Mouse (Mus musculus) midbrain, embryonic 10.5 days (tissue): ENCODE measurements at regions not wholly inside any gene's neighbourhood (a gene's known extent, or its start where the extent isn't known, plus 50 kb on each side); places are given as distances from the start of the nearest gene placed in this dataset.

Experiments used
- DNase-seq: peaks from one replicate; pipeline ENCODE4 v3.0.0-alpha.2; 2017; ENCODE audit warnings: low spot score
- H3K27ac ChIP-seq: fragments of 300-500 bp; sonication (generic); replicated peaks from 2 replicates; pipeline ENCODE4 v1.5.1; 2016; ENCODE audit warnings: mild to moderate bottlenecking
- H3K27me3 ChIP-seq: fragments of 300-500 bp; sonication (generic); 2 replicates; pipeline ENCODE4 v1.6.1; 2016; ENCODE audit warnings: low read depth, mild to moderate bottlenecking; ENCODE audit not compliant: poor library complexity, severe bottlenecking
- H3K36me3 ChIP-seq: fragments of 300-500 bp; sonication (generic); 2 replicates; pipeline ENCODE4 v1.6.1; 2016; ENCODE audit warnings: mild to moderate bottlenecking, moderate library complexity
- H3K4me1 ChIP-seq: fragments of 300-500 bp; sonication (generic); 2 replicates; pipeline ENCODE4 v1.6.1; 2016
- H3K4me3 ChIP-seq: fragments of 300-500 bp; sonication (generic); 2 replicates; pipeline ENCODE4 v1.5.1; 2016; ENCODE audit warnings: mild to moderate bottlenecking, moderate library complexity
- H3K9me3 ChIP-seq: fragments of 300-500 bp; sonication (generic); replicated peaks from 2 replicates; pipeline ENCODE4 v1.6.1; 2016; ENCODE audit warnings: mild to moderate bottlenecking
- WGBS: fragments of 180-500 bp; shearing (Covaris S2); methylation state at CpG from one replicate; pipeline ENCODE4 v1.1.7; 2016; 5-methylcytosine and 5-hydroxymethylcytosine counted together

DNA sequence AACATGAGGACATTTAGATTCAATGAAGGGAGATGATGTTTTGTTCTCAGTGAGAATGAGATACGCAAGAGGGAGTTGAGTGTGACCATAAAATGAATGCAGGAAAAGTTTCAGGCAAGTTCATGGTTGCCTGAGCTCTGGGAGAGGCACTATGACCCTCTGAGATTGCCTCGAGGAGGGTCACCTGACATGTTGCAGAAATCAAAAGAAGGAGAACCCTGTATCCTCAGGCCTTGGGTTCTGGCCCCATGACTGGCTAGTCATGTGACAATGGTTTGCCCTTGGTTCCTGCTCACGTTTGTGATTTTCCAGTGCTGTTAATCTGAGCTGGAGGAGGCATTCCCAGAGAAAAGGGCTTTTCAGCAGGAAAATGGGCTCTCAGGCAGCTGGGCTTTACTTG, 98.9 kb downstream of the Mab21l3 start:
- Histone ChIP-seq H3K4me1 (peaks cover 22% of the 10 kb centered on the region), H3K27me3 (no peaks in the 10 kb centered on the region), H3K27ac (no peak overlapping the region), H3K9me3 (no peaks in the 10 kb centered on the region; the same call in 1 of the 2 replicates), H3K4me3 (no peak overlapping the region), H3K36me3 (no peaks in the 10 kb centered on the region)
- DNase-seq, result no peak
- WGBS, result 63% methylated on average over 3 of the region's 3 CpGs

DNA sequence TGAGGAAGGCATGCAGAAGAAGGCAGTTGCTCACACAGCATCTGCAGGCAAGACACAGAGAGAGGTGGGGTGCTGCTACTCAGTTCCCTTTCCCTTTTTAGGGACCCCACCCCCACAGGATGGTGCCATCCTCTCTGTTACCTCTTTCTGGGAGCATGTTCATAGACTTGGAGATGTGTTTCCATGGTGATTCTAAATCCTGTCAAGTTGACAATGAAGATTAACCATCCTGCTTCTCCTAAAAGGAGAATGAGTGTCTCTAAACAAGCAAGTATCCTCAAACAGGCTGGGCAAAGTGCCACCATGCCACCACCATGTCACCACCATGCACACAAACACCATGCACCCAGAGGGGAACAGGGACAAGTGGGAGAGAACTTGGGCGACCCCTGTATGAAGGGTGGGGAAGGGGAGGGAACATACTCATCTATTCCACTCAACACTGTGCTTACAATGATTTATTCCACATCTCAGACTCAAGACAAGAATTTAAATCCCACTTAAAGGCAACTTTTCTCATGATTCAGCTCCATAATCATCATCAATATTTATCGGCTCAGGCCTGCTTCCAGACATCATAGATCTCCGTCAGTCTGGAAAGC, 99.6 kb downstream of the Mab21l3 start:
- no peak for DNase-seq
- WGBS, result 62% methylated on average over 3 of the region's 3 CpGs
- no peaks in the 10 kb centered on the region for H3K36me3 ChIP-seq
- H3K27me3 ChIP-seq, result no peaks in the 10 kb centered on the region
- peak overlapping the region; percentile 30; the same call in 1 of the 2 replicates for H3K27ac ChIP-seq
- H3K4me3 ChIP-seq, result no peak overlapping the region
- peaks cover 22% of the 10 kb centered on the region for H3K4me1 ChIP-seq
- no peaks in the 10 kb centered on the region; the same call in 1 of the 2 replicates for H3K9me3 ChIP-seq

GRCm38 (mm10) chr3:101748186-101748585, 100.6 kb downstream of the Mab21l3 start:
- no peak for DNase-seq

DNA sequence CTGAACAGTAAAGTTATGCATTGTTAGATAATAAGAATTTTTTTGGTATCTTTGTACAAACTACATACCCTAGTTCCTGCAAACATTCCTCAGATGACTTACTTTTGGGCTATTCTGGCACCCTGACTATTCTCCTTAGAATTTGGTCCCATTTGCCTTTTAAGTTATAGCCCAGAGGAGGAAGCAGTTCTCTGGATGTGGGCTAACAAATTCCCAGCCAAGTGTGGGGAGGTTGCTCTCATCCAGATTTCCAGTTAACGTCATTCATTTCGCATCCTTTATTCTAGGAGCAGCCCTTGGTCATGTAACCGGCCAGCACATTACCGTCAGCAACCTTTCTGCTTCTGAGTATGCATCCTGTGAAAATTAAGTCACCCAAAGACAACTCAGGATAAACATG, 107.9 kb downstream of the Mab21l3 start:
- H3K27ac ChIP-seq, result no peak overlapping the region
- no peaks in the 10 kb centered on the region for H3K27me3 ChIP-seq
- no peaks in the 10 kb centered on the region for H3K9me3 ChIP-seq
- no peaks in the 10 kb centered on the region for H3K36me3 ChIP-seq
- DNase-seq, result no peak
- H3K4me3 ChIP-seq, result no peak overlapping the region
- WGBS, result 93% methylated on average over 4 of the region's 4 CpGs
- no peaks in the 10 kb centered on the region for H3K4me1 ChIP-seq

More at GRCm38 (mm10) chr3:101748186-101748585, 100.6 kb downstream of the Mab21l3 start:
- Histone ChIP-seq H3K4me1 (peaks cover 22% of the 10 kb centered on the region), H3K36me3 (no peaks in the 10 kb centered on the region), H3K27ac (peak overlapping the region; percentile 30; the same call in 1 of the 2 replicates), H3K27me3 (no peaks in the 10 kb centered on the region), H3K4me3 (no peak overlapping the region), H3K9me3 (no peaks in the 10 kb centered on the region)
- 53% methylated on average over 4 of the region's 4 CpGs for WGBS

GRCm38 (mm10) chr3:101737197-101737596, 111.6 kb downstream of the Mab21l3 start:
- DNase-seq, result no peak
- H3K27me3 ChIP-seq, result no peaks in the 10 kb centered on the region
- no peaks in the 10 kb centered on the region for H3K4me1 ChIP-seq
- no peak overlapping the region for H3K27ac ChIP-seq
- no peak overlapping the region for H3K4me3 ChIP-seq
- 91% methylated on average over 6 of the region's 6 CpGs for WGBS
- peaks cover 10% of the 10 kb centered on the region; the same call in 1 of the 2 replicates for H3K9me3 ChIP-seq
- no peaks in the 10 kb centered on the region for H3K36me3 ChIP-seq

DNA sequence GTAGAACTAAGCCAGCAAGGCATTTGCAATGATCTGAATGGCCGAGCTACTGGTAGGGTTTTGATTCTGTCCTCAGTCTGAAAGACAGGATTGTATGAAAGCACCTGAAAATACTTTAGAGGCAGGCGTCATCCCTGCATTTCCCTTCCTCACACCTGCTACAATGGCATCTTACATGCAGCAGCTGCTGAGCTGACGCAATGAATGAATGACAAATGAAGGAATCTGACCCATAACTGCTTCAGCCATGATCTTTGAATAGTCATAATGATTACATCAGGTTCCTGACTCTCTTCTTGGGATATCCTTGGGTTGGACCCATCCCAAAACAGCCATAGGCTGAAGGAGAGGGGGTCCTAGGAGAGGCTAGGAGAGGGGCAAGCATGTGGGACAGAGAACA, 119.7 kb downstream of the Mab21l3 start:
- H3K36me3 ChIP-seq, result no peaks in the 10 kb centered on the region
- no peak overlapping the region for H3K27ac ChIP-seq
- DNase-seq, result no peak
- H3K9me3 ChIP-seq, result peaks cover 10% of the 10 kb centered on the region; the same call in 1 of the 2 replicates
- peaks cover 4% of the 10 kb centered on the region for H3K4me1 ChIP-seq
- no peak overlapping the region for H3K4me3 ChIP-seq
- 82% methylated on average over 3 of the region's 3 CpGs for WGBS
- no peaks in the 10 kb centered on the region for H3K27me3 ChIP-seq

GRCm38 (mm10) chr3:101722926-101723325, 118.4 kb upstream of the Atp1a1 start:
- peaks cover 9% of the 10 kb centered on the region for H3K4me1 ChIP-seq
- no peak for DNase-seq

GRCm38 (mm10) chr3:101722001-101722400, 117.5 kb upstream of the Atp1a1 start:
- no peaks in the 10 kb centered on the region for H3K36me3 ChIP-seq
- no peak overlapping the region for H3K4me3 ChIP-seq
- H3K27me3 ChIP-seq, result no peaks in the 10 kb centered on the region
- H3K27ac ChIP-seq, result no peak overlapping the region
- no peaks in the 10 kb centered on the region for H3K9me3 ChIP-seq
- H3K4me1 ChIP-seq, result peaks cover 9% of the 10 kb centered on the region
- WGBS, result 89% methylated on average over 4 of the region's 4 CpGs
- no peak for DNase-seq

More at GRCm38 (mm10) chr3:101722926-101723325, 118.4 kb upstream of the Atp1a1 start:
- no peaks in the 10 kb centered on the region for H3K36me3 ChIP-seq
- H3K27me3 ChIP-seq, result no peaks in the 10 kb centered on the region
- no peak overlapping the region for H3K4me3 ChIP-seq
- H3K27ac ChIP-seq, result no peak overlapping the region
- 60% methylated on average over 6 of the region's 6 CpGs for WGBS
- no peaks in the 10 kb centered on the region for H3K9me3 ChIP-seq

- Histone ChIP-seq H3K9me3 (no peaks in the 10 kb centered on the region), H3K27ac (no peak overlapping the region), H3K27me3 (0 out of 2 replicates have a peak, but pooled peaks cover 11% of the 10 kb centered on the region)
Observed at GRCm38 (mm10) chr3:101715416-101715815, 110.9 kb upstream of the Atp1a1 start.

DNA sequence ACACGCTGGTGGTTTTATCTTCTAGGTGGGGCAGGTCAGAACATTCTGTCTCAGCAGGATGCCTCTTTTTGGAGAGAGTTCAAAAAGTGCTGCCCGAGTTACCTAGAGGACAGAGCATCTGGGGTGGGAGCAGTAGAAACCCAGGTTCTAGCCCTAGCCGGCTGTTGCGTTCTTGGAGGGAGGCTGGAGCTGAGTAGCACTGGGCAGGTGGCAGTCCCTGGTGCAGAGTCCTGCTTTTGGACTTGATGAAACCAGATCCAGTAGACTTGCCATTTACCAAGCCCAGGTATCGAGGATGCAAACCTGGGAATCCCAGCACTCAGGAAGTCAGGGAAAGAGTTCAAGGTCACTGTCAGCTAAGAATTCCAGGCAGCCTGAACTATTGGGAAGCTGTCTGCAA, 110.3 kb upstream of the Atp1a1 start:
- Histone ChIP-seq H3K27me3 (peaks cover 11% of the 10 kb centered on the region; the same call in 1 of the 2 replicates), H3K36me3 (no peaks in the 10 kb centered on the region), H3K4me1 (peaks cover 28% of the 10 kb centered on the region), H3K4me3 (no peak overlapping the region), H3K9me3 (no peaks in the 10 kb centered on the region), H3K27ac (no peak overlapping the region)
- DNase-seq, result no peak
- 83% methylated on average over 5 of the region's 5 CpGs for WGBS

More at GRCm38 (mm10) chr3:101715416-101715815, 110.9 kb upstream of the Atp1a1 start:
- H3K4me3 ChIP-seq, result no peak overlapping the region
- no peak for DNase-seq
- H3K36me3 ChIP-seq, result no peaks in the 10 kb centered on the region
- H3K4me1 ChIP-seq, result peaks cover 28% of the 10 kb centered on the region

DNA sequence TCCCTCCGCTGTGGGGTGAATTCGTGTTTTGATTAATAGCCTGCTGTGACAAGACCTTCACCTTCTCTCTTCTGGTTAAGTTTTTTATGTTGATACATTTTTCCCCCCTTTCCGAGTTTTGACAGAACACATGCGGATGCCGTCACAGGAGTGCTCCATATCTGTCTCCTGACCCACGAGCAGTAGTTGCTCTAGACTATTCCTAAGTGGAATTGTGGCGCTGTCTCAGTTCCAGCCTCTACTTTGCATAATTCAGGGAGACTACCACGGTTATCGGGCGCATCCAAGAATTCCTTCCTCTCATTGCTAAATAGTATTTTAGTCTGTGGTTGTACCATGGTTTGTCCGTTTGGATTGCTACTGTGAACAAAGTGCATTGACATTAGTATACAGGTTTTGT, 109.2 kb upstream of the Atp1a1 start:
- H3K4me3 ChIP-seq, result no peak overlapping the region
- H3K9me3 ChIP-seq, result no peaks in the 10 kb centered on the region
- H3K27ac ChIP-seq, result no peak overlapping the region
- no peaks in the 10 kb centered on the region for H3K36me3 ChIP-seq
- H3K27me3 ChIP-seq, result peaks cover 11% of the 10 kb centered on the region; the same call in 1 of the 2 replicates
- DNase-seq, result no peak
- peaks cover 28% of the 10 kb centered on the region for H3K4me1 ChIP-seq
- 75% methylated on average over 11 of the region's 11 CpGs for WGBS

DNA sequence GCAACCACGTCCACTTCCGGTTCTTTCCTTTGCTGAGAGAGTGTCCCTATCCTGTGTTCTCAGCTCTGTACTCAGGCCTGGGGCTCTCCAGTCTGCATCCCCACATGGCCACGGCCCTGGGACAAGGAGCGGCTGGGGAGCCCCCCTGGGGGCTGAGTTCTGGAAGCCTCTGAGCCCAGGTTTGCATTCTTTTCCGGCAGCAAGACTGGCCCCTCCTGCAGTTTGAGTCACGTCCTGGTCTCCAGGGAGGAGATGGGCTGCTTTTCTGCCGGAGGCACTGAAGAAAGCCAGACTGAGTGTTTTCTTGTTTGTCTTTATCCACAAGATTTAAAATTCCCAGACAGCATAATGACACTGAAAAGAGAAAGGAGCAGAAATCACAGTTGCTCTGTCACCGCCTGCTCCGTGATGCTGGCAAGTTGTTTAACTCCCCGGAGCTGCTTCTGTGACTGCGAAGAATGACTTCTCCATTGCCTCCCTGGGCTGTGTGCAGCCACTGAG, 108.7 kb upstream of the Atp1a1 start:
- Histone ChIP-seq H3K4me1 (peaks cover 28% of the 10 kb centered on the region), H3K27me3 (peaks cover 11% of the 10 kb centered on the region; the same call in 1 of the 2 replicates), H3K27ac (peak overlapping the region; percentile 61; the same call in 1 of the 2 replicates), H3K36me3 (no peaks in the 10 kb centered on the region), H3K4me3 (no peak overlapping the region), H3K9me3 (no peaks in the 10 kb centered on the region)
- WGBS, result 32% methylated on average over 11 of the region's 11 CpGs
- DNase-seq, result peak; percentile 36

- Histone ChIP-seq H3K4me3 (no peak overlapping the region), H3K27ac (peak overlapping the region; percentile 61; the same call in 1 of the 2 replicates), H3K4me1 (peaks cover 28% of the 10 kb centered on the region), H3K9me3 (no peaks in the 10 kb centered on the region), H3K27me3 (peaks cover 11% of the 10 kb centered on the region; the same call in 1 of the 2 replicates), H3K36me3 (no peaks in the 10 kb centered on the region)
- peak; percentile 24 for DNase-seq
- 75% methylated on average over 14 of the region's 14 CpGs for WGBS
Observed at GRCm38 (mm10) chr3:101712666-101713065, 108.2 kb upstream of the Atp1a1 start.
